Mouse (Mus musculus): ENCODE results near the gene Smdt1. TPM values are rescaled to one million over a fixed set of nuclear protein-coding genes. Genes with fewer than 3 reads are reported as not detected.
A peak's percentile ranks its signal among the peaks of the same experiment; 100 is the strongest.

The Smdt1 gene
- polyA plus RNA-seq, 1 experiment, result 279 TPM

DNA sequence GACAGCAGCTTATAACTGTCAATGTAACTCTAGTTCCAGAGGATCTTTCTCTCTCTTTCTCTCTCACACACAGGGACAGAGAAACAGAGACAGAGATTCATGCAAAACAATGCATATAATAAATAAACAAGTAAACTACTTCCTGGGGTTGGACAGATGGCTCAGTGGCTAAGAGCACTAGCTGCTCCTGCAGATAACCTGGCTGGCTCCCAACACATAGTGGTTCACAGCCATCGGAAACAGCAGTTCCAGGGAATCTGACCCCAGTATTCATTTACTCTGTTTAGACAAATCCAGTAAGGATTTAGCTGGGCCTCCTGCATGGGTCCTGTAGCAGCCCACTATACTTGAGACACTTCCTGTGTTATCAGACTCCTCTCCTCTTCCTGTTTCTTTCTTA, 19.1 kb upstream of the Smdt1 start:
- Histone ChIP-seq H3K4me3 (ENCODE audit: insufficient read depth, low read length) (no peak overlapping the region), H3K27ac (ENCODE audit: insufficient read depth, low read length) (no peak overlapping the region), H3K4me1 (ENCODE audit: control insufficient read depth, insufficient read depth, low read length) (no peaks in the 10 kb centered on the region)
- TF ChIP-seq CTCF (IDR thresholded peaks at IDR 0.05; ENCODE audit: extremely low read depth, insufficient read depth, low read length) (no peak), POLR2A (IDR thresholded peaks at IDR 0.05; ENCODE audit: extremely low read depth, insufficient read depth, low read length) (no peak)

- TF ChIP-seq POLR2A (IDR thresholded peaks at IDR 0.05; ENCODE audit: extremely low read depth, insufficient read depth, low read length) (no peak), CTCF (IDR thresholded peaks at IDR 0.05; ENCODE audit: extremely low read depth, insufficient read depth, low read length) (no peak)
- Histone ChIP-seq H3K27ac (ENCODE audit: insufficient read depth, low read length) (no peak overlapping the region), H3K4me1 (ENCODE audit: control insufficient read depth, insufficient read depth, low read length) (no peaks in the 10 kb centered on the region), H3K4me3 (ENCODE audit: insufficient read depth, low read length) (no peak overlapping the region)
These were observed 16.6 kb upstream of the Smdt1 start for GRCm38 (mm10) chr15:82322195-82322594.

GRCm38 (mm10) chr15:82325382-82325781, 13.4 kb upstream of the Smdt1 start:
- H3K4me3 ChIP-seq (ENCODE audit: insufficient read depth, low read length), result no peak overlapping the region
- no peak overlapping the region for H3K27ac ChIP-seq (ENCODE audit: insufficient read depth, low read length)
- H3K4me1 ChIP-seq (ENCODE audit: control insufficient read depth, insufficient read depth, low read length), result no peaks in the 10 kb centered on the region
- TF ChIP-seq POLR2A (IDR thresholded peaks at IDR 0.05; ENCODE audit: extremely low read depth, insufficient read depth, low read length) (no peak), CTCF (IDR thresholded peaks at IDR 0.05; ENCODE audit: extremely low read depth, insufficient read depth, low read length) (no peak)

DNA sequence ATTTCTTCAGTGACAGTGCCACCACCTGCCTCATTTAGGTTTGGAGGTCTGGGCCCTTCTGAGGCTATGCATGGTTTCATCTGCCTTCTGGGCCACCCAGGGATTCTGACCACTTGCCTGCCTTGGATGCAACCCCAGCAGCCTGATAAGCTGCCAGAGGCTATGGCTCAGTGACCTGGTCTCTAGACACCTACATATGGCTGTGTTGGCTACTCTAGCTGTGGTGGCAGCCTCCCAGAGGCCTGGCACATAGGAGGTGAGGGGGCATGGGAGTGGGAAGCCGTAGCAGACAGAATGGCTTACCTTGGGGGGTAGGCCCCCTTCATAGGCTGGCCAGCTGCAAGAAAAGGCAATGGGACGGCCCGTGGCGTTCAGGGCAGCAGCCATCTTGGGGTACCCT, 3.6 kb upstream of the Smdt1 start:
- Histone ChIP-seq H3K4me1 (ENCODE audit: control insufficient read depth, insufficient read depth, low read length) (peaks cover 3% of the 10 kb centered on the region; the same call in 1 of the 2 replicates), H3K4me3 (ENCODE audit: insufficient read depth, low read length) (no peak overlapping the region), H3K27ac (ENCODE audit: insufficient read depth, low read length) (no peak overlapping the region)
- TF ChIP-seq POLR2A (IDR thresholded peaks at IDR 0.05; ENCODE audit: extremely low read depth, insufficient read depth, low read length), result no peak
- no peak for TF ChIP-seq CTCF (IDR thresholded peaks at IDR 0.05; ENCODE audit: extremely low read depth, insufficient read depth, low read length)

GRCm38 (mm10) chr15:82336629-82337028, 2.1 kb upstream of the Smdt1 start:
- Histone ChIP-seq H3K4me1 (ENCODE audit: control insufficient read depth, insufficient read depth, low read length) (peaks cover 3% of the 10 kb centered on the region; the same call in 1 of the 2 replicates), H3K4me3 (ENCODE audit: insufficient read depth, low read length) (no peak overlapping the region), H3K27ac (ENCODE audit: insufficient read depth, low read length) (no peak overlapping the region)
- TF ChIP-seq POLR2A (IDR thresholded peaks at IDR 0.05; ENCODE audit: extremely low read depth, insufficient read depth, low read length) (no peak), CTCF (IDR thresholded peaks at IDR 0.05; ENCODE audit: extremely low read depth, insufficient read depth, low read length) (no peak)

GRCm38 (mm10) chr15:82337875-82338274, 884 bp upstream of the Smdt1 start:
- Histone ChIP-seq H3K4me1 (ENCODE audit: control insufficient read depth, insufficient read depth, low read length) (peaks cover 3% of the 10 kb centered on the region; the same call in 1 of the 2 replicates), H3K4me3 (ENCODE audit: insufficient read depth, low read length) (peak overlapping the region; percentile 68), H3K27ac (ENCODE audit: insufficient read depth, low read length) (no peak overlapping the region)
- no peak for TF ChIP-seq POLR2A (IDR thresholded peaks at IDR 0.05; ENCODE audit: extremely low read depth, insufficient read depth, low read length)
- no peak for TF ChIP-seq CTCF (IDR thresholded peaks at IDR 0.05; ENCODE audit: extremely low read depth, insufficient read depth, low read length)

GRCm38 (mm10) chr15:82339150-82339549, 391 bp downstream of the Smdt1 start:
- H3K4me1 ChIP-seq (ENCODE audit: control insufficient read depth, insufficient read depth, low read length), result peaks cover 3% of the 10 kb centered on the region; the same call in 1 of the 2 replicates
- H3K27ac ChIP-seq (ENCODE audit: insufficient read depth, low read length), result no peak overlapping the region
- TF ChIP-seq POLR2A (IDR thresholded peaks at IDR 0.05; ENCODE audit: extremely low read depth, insufficient read depth, low read length) (no peak), CTCF (IDR thresholded peaks at IDR 0.05; ENCODE audit: extremely low read depth, insufficient read depth, low read length) (no peak)
- H3K4me3 ChIP-seq (ENCODE audit: insufficient read depth, low read length), result peak overlapping the region; percentile 68

DNA sequence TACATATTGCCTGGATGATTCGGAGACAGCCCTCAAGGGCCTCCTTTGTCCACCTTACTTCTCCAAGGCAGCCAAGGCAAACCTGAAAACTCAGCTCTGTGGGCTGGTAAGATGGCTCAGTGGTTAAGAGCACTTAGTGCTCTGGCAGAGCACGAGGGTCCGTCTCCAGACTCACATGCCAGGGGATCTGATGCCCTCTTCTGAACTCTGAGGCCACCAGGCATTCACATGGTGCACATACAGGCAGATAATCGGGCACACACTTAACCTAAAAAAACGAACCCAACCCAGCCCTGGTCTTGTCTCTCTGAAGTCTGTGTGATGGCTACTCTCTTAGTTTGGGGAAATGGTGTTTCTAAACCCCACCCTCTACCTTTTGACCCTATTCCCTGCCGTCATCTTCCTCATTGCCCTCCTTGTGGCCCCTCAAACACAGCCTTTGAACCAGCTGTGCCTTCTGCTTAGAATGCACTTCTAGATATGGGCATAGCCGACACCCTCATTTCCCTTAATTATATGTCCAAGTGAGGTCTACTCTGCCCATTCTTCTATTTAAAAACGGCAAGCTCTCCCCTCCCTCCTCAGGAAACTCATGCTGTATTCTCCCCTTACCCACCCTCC, 985 bp downstream of the Smdt1 start:
- TF ChIP-seq CTCF (IDR thresholded peaks at IDR 0.05; ENCODE audit: extremely low read depth, insufficient read depth, low read length) (no peak), POLR2A (IDR thresholded peaks at IDR 0.05; ENCODE audit: extremely low read depth, insufficient read depth, low read length) (no peak)
- no peak overlapping the region for H3K4me3 ChIP-seq (ENCODE audit: insufficient read depth, low read length)
- H3K4me1 ChIP-seq (ENCODE audit: control insufficient read depth, insufficient read depth, low read length), result peaks cover 3% of the 10 kb centered on the region; the same call in 1 of the 2 replicates
- no peak overlapping the region for H3K27ac ChIP-seq (ENCODE audit: insufficient read depth, low read length)

- no peak overlapping the region for H3K27ac ChIP-seq (ENCODE audit: insufficient read depth, low read length)
- no peak for TF ChIP-seq POLR2A (IDR thresholded peaks at IDR 0.05; ENCODE audit: extremely low read depth, insufficient read depth, low read length)
- no peak for TF ChIP-seq CTCF (IDR thresholded peaks at IDR 0.05; ENCODE audit: extremely low read depth, insufficient read depth, low read length)
- no peak overlapping the region for H3K4me3 ChIP-seq (ENCODE audit: insufficient read depth, low read length)
- peaks cover 3% of the 10 kb centered on the region; the same call in 1 of the 2 replicates for H3K4me1 ChIP-seq (ENCODE audit: control insufficient read depth, insufficient read depth, low read length)
These were observed 1.8 kb downstream of the Smdt1 start for GRCm38 (mm10) chr15:82340414-82341035.

DNA sequence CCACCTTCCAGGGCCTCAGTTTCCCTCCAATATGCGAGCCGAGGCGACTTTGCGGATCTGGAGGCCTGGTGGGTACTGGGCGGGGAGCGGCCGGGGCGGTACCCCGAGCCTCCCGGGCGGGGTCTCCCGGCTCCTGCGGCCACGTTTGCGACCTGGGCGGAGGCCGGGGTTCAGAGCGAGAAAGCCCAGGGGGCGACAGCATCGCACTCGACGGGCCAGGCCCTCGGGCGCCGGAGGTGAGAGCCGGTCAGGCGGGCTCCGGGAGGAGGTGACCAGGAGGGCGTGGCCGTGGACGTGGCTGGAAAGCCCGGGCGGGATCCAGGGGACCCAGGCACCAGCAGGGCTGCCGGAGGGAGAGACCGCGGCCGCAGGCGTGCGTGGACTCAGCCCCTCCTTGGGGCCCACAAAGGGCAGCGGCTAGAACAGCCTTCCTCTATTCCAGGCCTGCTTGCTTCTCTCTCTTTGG, 2.3 kb downstream of the Smdt1 start:
- H3K27ac ChIP-seq (ENCODE audit: insufficient read depth, low read length), result no peak overlapping the region
- H3K4me3 ChIP-seq (ENCODE audit: insufficient read depth, low read length), result no peak overlapping the region
- peaks cover 3% of the 10 kb centered on the region; the same call in 1 of the 2 replicates for H3K4me1 ChIP-seq (ENCODE audit: control insufficient read depth, insufficient read depth, low read length)
- TF ChIP-seq POLR2A (IDR thresholded peaks at IDR 0.05; ENCODE audit: extremely low read depth, insufficient read depth, low read length), result no peak
- no peak for TF ChIP-seq CTCF (IDR thresholded peaks at IDR 0.05; ENCODE audit: extremely low read depth, insufficient read depth, low read length)

All from cortical plate, adult 2 months (tissue).